Mouse (Mus musculus) adrenal gland, adult 2 months (tissue): ENCODE measurements around the gene Rnf11. TPM values are rescaled to one million over a fixed set of nuclear protein-coding genes. Genes with fewer than 3 reads are reported as not detected.

Source experiments
- DNase-seq: peaks from one replicate; pipeline ENCODE4 v3.0.0; 2021
- long read RNA-seq: library from polyadenylated mRNA; stranded (forward); transcript quantifications from one replicate; pipeline ENCODE4 v2.0.0, GENCODE M21; 2021
- polyA plus RNA-seq: library from polyadenylated mRNA; depleted of rRNA; stranded (reverse); fragments of >200 nt; gene quantifications from 2 replicates; pipeline ENCODE4 v1.2.3, GENCODE M21; 2012; rRNA removed
- total RNA-seq, 2 experiments: library from RNA; stranded (reverse); gene quantifications; 2 replicates each; pipeline ENCODE4 v1.2.3; 2021

Rnf11 gene
- 100 to 1,000 TPM; 184 to 288 TPM for total RNA-seq
- polyA plus RNA-seq, result 159 and 246 TPM in 2 replicates
- long read RNA-seq, full-length matches to known transcripts, result 210 of 221 reads
- long read RNA-seq, partial matches to known transcripts, result 1 of 221 reads
- long read RNA-seq, other reads (novel, unspliced or antisense), result 10 of 221 reads

- DNase-seq, result peak; percentile 51
Observed at GRCm38 (mm10) chr4:109484621-109485020, at the start of gene Rnf11. TSS of gene Rnf11 (minus strand) at chr4:109484728.

- DNase-seq, result no peak
Observed at GRCm38 (mm10) chr4:109531111-109531510, 46.6 kb upstream of the Rnf11 start, which contains the start of gene 4930522H14Rik. TSS of gene 4930522H14Rik (minus strand) at chr4:109531297.

GRCm38 (mm10) chr4:109530245-109530816 is 45.8 kb upstream of the Rnf11 start:
- no peak for DNase-seq

GRCm38 (mm10) chr4:109504885-109505284 is 20.4 kb upstream of the Rnf11 start:
- peak; percentile 59 for DNase-seq

GRCm38 (mm10) chr4:109498476-109498875 is 13.9 kb upstream of the Rnf11 start:
- DNase-seq, result no peak

- DNase-seq, result no peak
Observed at GRCm38 (mm10) chr4:109493581-109493980, 9.1 kb upstream of the Rnf11 start.

- no peak for DNase-seq
Observed at GRCm38 (mm10) chr4:109488812-109489211, 4.3 kb upstream of the Rnf11 start.

- DNase-seq, result peak; percentile 76
Observed at GRCm38 (mm10) chr4:109482701-109483100, 1.8 kb downstream of the Rnf11 start.

- peak; percentile 80 for DNase-seq
Observed at GRCm38 (mm10) chr4:109481424-109481823, 3.1 kb downstream of the Rnf11 start.

- no peak for DNase-seq
Observed at GRCm38 (mm10) chr4:109477454-109477853, 7.1 kb downstream of the Rnf11 start.

GRCm38 (mm10) chr4:109476554-109477014 is 7.9 kb downstream of the Rnf11 start:
- peak; percentile 95 for DNase-seq

- peak; percentile 75 for DNase-seq
Observed at GRCm38 (mm10) chr4:109475577-109476553, 8.7 kb downstream of the Rnf11 start.

GRCm38 (mm10) chr4:109475078-109475477 is 9.4 kb downstream of the Rnf11 start:
- DNase-seq, result no peak

- no peak for DNase-seq
Observed at GRCm38 (mm10) chr4:109472566-109472965, 12.0 kb downstream of the Rnf11 start.

GRCm38 (mm10) chr4:109471606-109472005 is 12.9 kb downstream of the Rnf11 start:
- peak; percentile 38 for DNase-seq

- no peak for DNase-seq
Observed at GRCm38 (mm10) chr4:109467687-109468086, 16.8 kb downstream of the Rnf11 start.

GRCm38 (mm10) chr4:109463892-109464291 is 20.6 kb downstream of the Rnf11 start:
- no peak for DNase-seq

- no peak for DNase-seq
Observed at GRCm38 (mm10) chr4:109460421-109461179, 23.9 kb downstream of the Rnf11 start.

GRCm38 (mm10) chr4:109456821-109457220 is 27.7 kb downstream of the Rnf11 start:
- no peak for DNase-seq

GRCm38 (mm10) chr4:109448531-109448930 is 36.0 kb downstream of the Rnf11 start:
- no peak for DNase-seq

GRCm38 (mm10) chr4:109445956-109446355 is 38.6 kb downstream of the Rnf11 start:
- DNase-seq, result no peak

GRCm38 (mm10) chr4:109445397-109445796 is 39.1 kb downstream of the Rnf11 start:
- peak; percentile 38 for DNase-seq
